Mouse (Mus musculus) intestine, embryonic 14.5 days (tissue): ENCODE results near the gene Igfbp5. TPM values are rescaled to one million over a fixed set of nuclear protein-coding genes. Genes with fewer than 3 reads are reported as not detected.

Experiments used
- ATAC-seq: fragments of 200-750 bp; cut with Nextera tagmentation; replicated peaks from 2 replicates; pipeline ENCODE4 v1.8.0; 2017; ENCODE audit warnings: low read depth, moderate number of reproducible peaks, moderate TSS enrichment, moderate library complexity; ENCODE audit not compliant: low FRiP score, low TSS enrichment
- DNase-seq: peaks from one replicate; pipeline ENCODE4 v3.0.0-alpha.2; 2018; ENCODE audit warnings: low spot score
- H3K27ac ChIP-seq: fragments of 300-500 bp; sonication (generic); 2 replicates; pipeline ENCODE4 v1.5.1; 2014; ENCODE audit warnings: low read depth, mild to moderate bottlenecking, control low read depth
- H3K27me3 ChIP-seq: fragments of 300-500 bp; sonication (generic); replicated peaks from 2 replicates; pipeline ENCODE4 v1.6.1; 2014; ENCODE audit warnings: low read length, control low read depth; ENCODE audit not compliant: control insufficient read depth, insufficient read depth
- H3K36me3 ChIP-seq: fragments of 300-500 bp; sonication (generic); 2 replicates; pipeline ENCODE4 v1.6.1; 2014; ENCODE audit warnings: low read length, control low read depth; ENCODE audit not compliant: control insufficient read depth, insufficient read depth
- H3K4me1 ChIP-seq: fragments of 300-500 bp; sonication (generic); replicated peaks from 2 replicates; pipeline ENCODE4 v1.6.1; 2014; ENCODE audit warnings: low read length, control low read depth, mixed read lengths; ENCODE audit not compliant: control insufficient read depth, insufficient read depth
- H3K4me2 ChIP-seq: fragments of 300-500 bp; sonication (generic); 2 replicates; pipeline ENCODE4 v1.6.1; 2014; ENCODE audit warnings: low read length
- H3K4me3 ChIP-seq: fragments of 300-500 bp; sonication (generic); 2 replicates; pipeline ENCODE4 v1.5.1; 2014; ENCODE audit warnings: low read depth, low read length, control low read depth, mixed read lengths
- H3K9ac ChIP-seq: fragments of 300-500 bp; sonication (generic); 2 replicates; pipeline ENCODE4 v1.6.1; 2014; ENCODE audit warnings: mild to moderate bottlenecking, low read length
- H3K9me3 ChIP-seq: fragments of 300-500 bp; sonication (generic); 2 replicates; pipeline ENCODE4 v1.6.1; 2016; ENCODE audit warnings: low read length, control low read depth; ENCODE audit not compliant: control insufficient read depth
- WGBS: fragments of 180-500 bp; shearing (Covaris S2); extraction: QIAGEN DNeasy Blood & Tissue Kit; methylation state at CpG from one replicate; pipeline ENCODE4 v1.1.7; 2014; 5-methylcytosine and 5-hydroxymethylcytosine counted together
- polyA plus RNA-seq: library from polyadenylated mRNA; unstranded; fragments of >200 nt; fragmentation: Nextera tagmentation; extraction: Ambion mirVana; gene quantifications from 2 replicates; pipeline ENCODE4 v1.2.1, GENCODE M21; 2014

The Igfbp5 gene
- polyA plus RNA-seq, 1 experiment from 2014 or later: 46.2 TPM

- no peaks in the 10 kb centered on the region for H3K27me3 ChIP-seq
- H3K9ac ChIP-seq: no peak overlapping the region
- H3K9me3 ChIP-seq: no peaks in the 10 kb centered on the region
- H3K36me3 ChIP-seq: peaks cover 4% of the 10 kb centered on the region
- no peak for ATAC-seq
- no peak for DNase-seq
- no peak overlapping the region for H3K4me3 ChIP-seq
- no peak overlapping the region for H3K27ac ChIP-seq
- no peaks in the 10 kb centered on the region for H3K4me1 ChIP-seq
- H3K4me2 ChIP-seq: no peak overlapping the region
- 77% methylated on average over 18 of the region's 18 CpGs for WGBS
Measured at GRCm38 (mm10) chr1:72842666-72843459, 31.8 kb downstream of the Igfbp5 start.

GRCm38 (mm10) chr1:72839791-72840190, 34.9 kb downstream of the Igfbp5 start:
- 85% methylated on average over 7 of the region's 7 CpGs for WGBS
- DNase-seq: no peak
- H3K4me3 ChIP-seq: no peak overlapping the region
- ATAC-seq: no peak
- H3K27ac ChIP-seq: no peak overlapping the region
- H3K27me3 ChIP-seq: no peaks in the 10 kb centered on the region
- peaks cover 11% of the 10 kb centered on the region for H3K36me3 ChIP-seq
- H3K9ac ChIP-seq: no peak overlapping the region
- H3K9me3 ChIP-seq: no peaks in the 10 kb centered on the region
- H3K4me2 ChIP-seq: no peak overlapping the region
- H3K4me1 ChIP-seq: no peaks in the 10 kb centered on the region

DNA sequence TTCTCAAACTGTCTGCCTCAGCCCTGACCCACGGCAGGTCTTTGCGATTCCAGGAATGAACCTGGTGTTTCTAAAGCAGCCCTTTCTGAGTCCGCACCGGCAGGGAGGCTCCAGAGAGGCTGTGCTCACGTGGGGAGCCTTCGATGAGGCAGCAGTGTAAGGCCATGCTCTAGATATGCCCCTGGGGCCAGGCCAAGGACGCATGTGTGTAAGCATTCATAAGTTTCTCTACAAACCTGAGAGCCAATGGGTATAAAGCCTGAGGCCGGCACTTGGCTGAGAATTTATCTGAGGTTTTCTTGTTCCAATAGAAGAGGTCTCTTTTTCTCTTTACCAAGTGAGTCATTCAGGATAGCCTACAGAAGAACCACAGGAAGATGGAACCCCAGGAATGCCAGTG, 35.3 kb downstream of the Igfbp5 start:
- DNase-seq (no peak), ATAC-seq (no peak)
- WGBS: 78% methylated on average over 8 of the region's 8 CpGs
- H3K4me2 ChIP-seq: no peak overlapping the region
- H3K4me1 ChIP-seq: no peaks in the 10 kb centered on the region
- peaks cover 11% of the 10 kb centered on the region for H3K36me3 ChIP-seq
- no peak overlapping the region for H3K9ac ChIP-seq
- no peak overlapping the region for H3K4me3 ChIP-seq
- no peaks in the 10 kb centered on the region for H3K27me3 ChIP-seq
- H3K9me3 ChIP-seq: no peaks in the 10 kb centered on the region
- H3K27ac ChIP-seq: no peak overlapping the region

GRCm38 (mm10) chr1:72833563-72833962, 41.1 kb downstream of the Igfbp5 start:
- Histone ChIP-seq H3K4me1 (no peaks in the 10 kb centered on the region), H3K9me3 (peaks cover 4% of the 10 kb centered on the region; the same call in 1 of the 2 replicates), H3K27ac (no peak overlapping the region), H3K9ac (no peak overlapping the region), H3K27me3 (no peaks in the 10 kb centered on the region), H3K4me2 (no peak overlapping the region), H3K4me3 (no peak overlapping the region), H3K36me3 (peaks cover 8% of the 10 kb centered on the region)
- 93% methylated on average over 4 of the region's 4 CpGs for WGBS
- DNase-seq (no peak), ATAC-seq (no peak)

DNA sequence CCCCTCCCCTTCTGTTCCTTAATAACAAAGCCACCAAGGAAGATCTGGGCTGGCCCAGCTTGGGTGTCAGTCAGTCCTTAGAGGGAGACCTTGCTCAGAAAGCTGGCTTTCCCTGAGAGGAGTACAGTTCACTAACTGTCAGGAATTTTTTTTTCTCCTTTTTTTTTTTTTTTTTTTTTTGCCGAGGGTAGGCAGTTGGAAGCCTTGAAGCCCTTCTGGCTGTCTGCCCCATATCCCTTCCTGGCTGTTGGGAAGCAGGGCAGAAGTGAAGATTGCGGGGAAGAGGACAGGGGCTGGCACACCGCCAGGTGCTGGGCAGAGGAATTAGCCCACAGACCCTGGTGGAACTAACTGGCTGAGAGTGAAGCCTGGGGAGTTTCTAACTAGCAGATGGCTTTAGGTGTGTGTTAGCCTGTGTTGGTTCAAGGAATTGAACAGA, 42.0 kb downstream of the Igfbp5 start:
- ATAC-seq (no peak), DNase-seq (no peak)
- no peak overlapping the region for H3K9ac ChIP-seq
- no peaks in the 10 kb centered on the region for H3K27me3 ChIP-seq
- H3K27ac ChIP-seq: no peak overlapping the region
- peaks cover 5% of the 10 kb centered on the region for H3K36me3 ChIP-seq
- peaks cover 4% of the 10 kb centered on the region; the same call in 1 of the 2 replicates for H3K9me3 ChIP-seq
- no peak overlapping the region for H3K4me2 ChIP-seq
- H3K4me1 ChIP-seq: peaks cover 5% of the 10 kb centered on the region; the same call in 1 of the 2 replicates
- 41% methylated on average over 3 of the region's 3 CpGs for WGBS
- no peak overlapping the region for H3K4me3 ChIP-seq

- Histone ChIP-seq H3K27me3 (no peaks in the 10 kb centered on the region), H3K4me1 (peaks cover 22% of the 10 kb centered on the region), H3K27ac (no peak overlapping the region), H3K4me3 (no peak overlapping the region), H3K4me2 (no peak overlapping the region), H3K9ac (no peak overlapping the region), H3K36me3 (no peaks in the 10 kb centered on the region), H3K9me3 (peaks cover 4% of the 10 kb centered on the region; the same call in 1 of the 2 replicates)
- ATAC-seq (no peak), DNase-seq (no peak)
- WGBS: 95% methylated on average over 2 of the region's 2 CpGs
Measured at GRCm38 (mm10) chr1:72830485-72830884, 44.2 kb downstream of the Igfbp5 start.

GRCm38 (mm10) chr1:72828843-72829242, 45.8 kb downstream of the Igfbp5 start:
- Histone ChIP-seq H3K4me2 (no peak overlapping the region), H3K27ac (no peak overlapping the region), H3K4me3 (no peak overlapping the region), H3K27me3 (no peaks in the 10 kb centered on the region), H3K4me1 (peaks cover 22% of the 10 kb centered on the region), H3K9me3 (peaks cover 4% of the 10 kb centered on the region; the same call in 1 of the 2 replicates), H3K9ac (no peak overlapping the region), H3K36me3 (no peaks in the 10 kb centered on the region)
- ATAC-seq: no peak
- 95% methylated on average over 5 of the region's 5 CpGs for WGBS
- DNase-seq: no peak

DNA sequence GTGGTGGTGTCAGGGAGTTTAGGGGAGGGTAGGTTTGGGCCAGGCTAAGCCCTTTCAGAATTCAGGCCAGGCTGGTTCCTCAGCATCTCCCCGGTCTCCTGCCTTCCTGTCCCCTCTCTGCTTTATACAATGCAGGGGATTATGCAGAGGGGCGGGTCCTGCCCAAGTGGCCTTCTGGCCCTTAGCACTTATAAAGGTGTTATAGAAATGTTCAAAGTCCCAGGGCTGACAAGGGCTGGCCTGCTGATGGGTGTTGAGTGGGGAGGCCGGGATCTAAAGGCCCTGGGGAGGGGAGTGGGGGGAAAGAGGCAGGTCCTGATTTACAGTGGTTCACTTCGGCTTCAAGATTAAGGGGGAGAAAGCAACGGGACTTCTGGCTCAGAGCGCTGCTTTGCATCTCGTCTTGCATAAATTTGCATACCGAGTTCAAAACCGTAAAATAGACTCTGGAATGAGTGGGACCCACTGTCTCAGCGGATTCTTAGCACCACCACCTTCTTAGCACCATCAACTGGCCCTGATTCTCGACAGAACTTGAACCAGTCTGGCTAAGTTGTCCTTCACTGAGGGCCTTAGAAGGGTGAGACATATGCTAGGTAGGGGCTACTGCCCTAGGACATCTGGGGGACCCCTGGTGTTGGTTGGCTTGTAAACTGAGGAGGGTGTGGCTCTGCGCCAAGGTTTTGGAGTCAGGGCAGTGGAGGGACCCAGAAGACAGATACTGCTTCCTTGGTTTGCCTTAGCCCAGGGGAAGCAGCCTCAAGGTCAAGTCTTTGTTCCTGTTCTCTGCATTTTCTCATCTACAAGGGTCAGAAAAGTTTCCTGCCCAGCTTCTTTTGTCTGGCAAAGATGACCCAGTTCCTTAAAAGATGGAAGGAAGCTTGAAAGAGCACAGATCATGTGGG, 47.0 kb downstream of the Igfbp5 start:
- Histone ChIP-seq H3K27ac (no peak overlapping the region), H3K4me2 (peak overlapping the region; percentile 98), H3K4me1 (peaks cover 25% of the 10 kb centered on the region), H3K36me3 (no peaks in the 10 kb centered on the region), H3K9me3 (peaks cover 4% of the 10 kb centered on the region; the same call in 1 of the 2 replicates), H3K9ac (no peak overlapping the region), H3K27me3 (no peaks in the 10 kb centered on the region), H3K4me3 (0 out of 2 replicates have a peak overlapping the region, but pooled peaks have one; percentile 59)
- DNase-seq (peak; percentile 58), ATAC-seq (no peak)
- 35% methylated on average over 12 of the region's 12 CpGs for WGBS
